Mouse (Mus musculus) megakaryocyte, embryonic 14.5 days (primary cell): ENCODE measurements around the gene Mcur1. TPM values are rescaled to one million over a fixed set of nuclear protein-coding genes. Genes with fewer than 3 reads are reported as not detected.

Experiments used
- H3K27me3 ChIP-seq: replicated peaks from 2 replicates; pipeline ENCODE3; 2012; ENCODE audit warnings: inconsistent platforms
- H3K36me3 ChIP-seq: replicated peaks from 2 replicates; pipeline ENCODE3; 2012; ENCODE audit warnings: low read length, inconsistent platforms, mixed read lengths
- H3K4me1 ChIP-seq: 2 replicates; pipeline ENCODE4 v1.6.1; 2012; ENCODE audit warnings: inconsistent platforms
- H3K4me3 ChIP-seq: replicated peaks from 2 replicates; pipeline ENCODE3; 2012; ENCODE audit warnings: moderate library complexity, mild to moderate bottlenecking, inconsistent platforms
- H3K9me3 ChIP-seq: 2 replicates; pipeline ENCODE4 v1.6.1; 2012; ENCODE audit warnings: inconsistent platforms
- FLI1 ChIP-seq: IDR thresholded peaks from 2 replicates; pipeline ENCODE4 v1.6.1; 2012; ENCODE audit warnings: low read length, inconsistent platforms, mixed read lengths
- GATA1 ChIP-seq: IDR thresholded peaks from 3 replicates; pipeline ENCODE4 v1.6.1; 2012; ENCODE audit warnings: mixed read lengths, low read length, inconsistent platforms, borderline replicate concordance
- polyA plus RNA-seq: library from polyadenylated mRNA; stranded (reverse); fragments of >175 nt; gene quantifications from 2 replicates; pipeline ENCODE4 v1.2.3, GENCODE M21; 2012; ENCODE audit warnings: low replicate concordance; ENCODE audit not compliant: insufficient read depth

The Mcur1 gene
- polyA plus RNA-seq, 1 experiment, result 7.8 TPM

DNA sequence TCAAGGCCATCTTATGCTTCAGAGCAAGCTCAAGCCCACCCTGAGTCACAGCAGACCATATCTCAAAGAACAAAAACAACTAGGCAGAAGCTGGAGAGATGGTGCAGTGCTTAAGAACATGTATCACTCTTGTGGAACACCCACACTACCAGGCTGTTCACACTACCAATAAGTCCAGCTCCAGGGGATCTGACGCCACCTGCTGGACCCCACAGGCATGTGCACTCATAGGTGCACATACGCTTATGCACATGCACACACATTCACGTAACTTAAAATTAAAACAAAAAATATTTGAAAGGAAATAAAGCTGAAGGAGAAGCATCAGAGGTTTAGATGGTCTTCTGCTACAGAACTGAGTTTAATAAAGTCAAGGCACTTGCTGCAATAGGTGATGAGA lies 62.2 kb downstream of the Mcur1 start:
- peaks cover 12% of the 10 kb centered on the region; the same call in 1 of the 2 replicates for H3K9me3 ChIP-seq
- peaks cover 2% of the 10 kb centered on the region for H3K36me3 ChIP-seq
- H3K4me3 ChIP-seq, result no peak overlapping the region
- TF ChIP-seq FLI1 (no peak), GATA1 (no peak)
- no peaks in the 10 kb centered on the region for H3K27me3 ChIP-seq
- H3K4me1 ChIP-seq, result peaks cover 27% of the 10 kb centered on the region

DNA sequence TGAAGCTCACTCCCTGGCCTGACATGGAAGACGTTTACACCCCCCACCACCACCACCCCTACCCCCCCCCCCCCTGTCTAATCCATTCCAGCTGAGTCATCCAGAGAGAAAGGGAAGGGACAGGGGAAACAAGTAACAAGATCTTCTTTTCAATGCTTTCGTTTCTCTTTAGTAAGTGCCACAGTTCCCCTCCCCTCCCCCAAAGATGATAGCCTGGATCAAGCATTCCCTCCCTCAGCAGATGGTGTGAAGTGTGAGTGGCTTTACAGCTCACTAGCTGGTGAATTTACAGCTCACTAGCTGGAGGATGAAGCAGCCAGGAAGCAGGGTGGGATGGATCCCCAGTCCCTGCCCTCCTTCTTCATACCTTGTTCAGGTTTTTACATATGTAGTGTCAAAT lies 63.3 kb downstream of the Mcur1 start:
- Histone ChIP-seq H3K36me3 (peaks cover under 1% of the 10 kb centered on the region), H3K4me1 (peaks cover 37% of the 10 kb centered on the region), H3K27me3 (no peaks in the 10 kb centered on the region), H3K9me3 (peaks cover 10% of the 10 kb centered on the region; the same call in 1 of the 2 replicates), H3K4me3 (peak overlapping the region; percentile 48)
- TF ChIP-seq GATA1 (no peak), FLI1 (no peak)

DNA sequence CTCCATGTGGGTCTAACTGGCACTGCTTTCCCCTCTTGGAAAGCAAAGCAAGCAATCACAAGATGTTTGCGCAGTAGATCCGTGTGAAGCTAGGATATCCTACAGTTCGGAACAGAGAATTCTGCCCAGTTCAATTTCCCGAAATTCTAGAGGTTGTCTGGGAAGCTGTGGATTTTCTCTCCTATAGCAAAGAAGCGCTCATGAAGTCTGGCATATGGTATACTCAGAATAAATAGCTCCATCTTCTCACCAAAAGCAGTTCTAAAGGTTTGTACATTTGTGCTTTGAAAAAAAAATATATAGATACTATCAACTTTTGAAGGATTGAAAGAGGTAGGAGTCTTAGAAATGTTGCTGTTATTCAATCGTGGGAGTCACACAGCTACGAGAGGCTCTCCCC lies 64.3 kb downstream of the Mcur1 start:
- TF ChIP-seq FLI1, result no peak
- H3K4me1 ChIP-seq, result peaks cover 46% of the 10 kb centered on the region

DNA sequence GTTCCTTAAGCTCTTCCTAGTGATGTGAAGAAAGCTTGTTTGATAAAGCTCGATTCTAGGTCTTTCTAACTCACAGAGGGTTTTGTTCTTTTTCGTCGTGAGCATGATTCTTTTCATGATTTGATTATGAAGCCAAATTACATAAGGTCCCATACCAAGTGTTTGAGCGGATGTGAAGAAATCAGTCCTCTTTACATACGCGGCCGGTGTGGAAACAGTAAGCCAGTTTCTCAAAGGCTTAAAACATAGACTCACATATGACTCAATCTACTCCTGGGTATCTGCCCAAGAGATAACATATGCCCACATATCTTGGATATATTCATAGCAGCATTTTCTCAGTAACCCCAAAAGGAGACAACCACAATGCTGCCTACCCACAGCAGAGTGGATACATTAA lies 66.3 kb downstream of the Mcur1 start:
- Histone ChIP-seq H3K4me1 (peaks cover 46% of the 10 kb centered on the region), H3K4me3 (no peak overlapping the region), H3K9me3 (peaks cover 28% of the 10 kb centered on the region), H3K36me3 (peaks cover 9% of the 10 kb centered on the region), H3K27me3 (no peaks in the 10 kb centered on the region)
- TF ChIP-seq GATA1, result no peak
- no peak for TF ChIP-seq FLI1

More for the DNA sequence above, 64.3 kb downstream of the Mcur1 start:
- H3K4me3 ChIP-seq, result no peak overlapping the region
- H3K27me3 ChIP-seq, result no peaks in the 10 kb centered on the region
- H3K36me3 ChIP-seq, result peaks cover 3% of the 10 kb centered on the region
- H3K9me3 ChIP-seq, result peaks cover 11% of the 10 kb centered on the region

DNA sequence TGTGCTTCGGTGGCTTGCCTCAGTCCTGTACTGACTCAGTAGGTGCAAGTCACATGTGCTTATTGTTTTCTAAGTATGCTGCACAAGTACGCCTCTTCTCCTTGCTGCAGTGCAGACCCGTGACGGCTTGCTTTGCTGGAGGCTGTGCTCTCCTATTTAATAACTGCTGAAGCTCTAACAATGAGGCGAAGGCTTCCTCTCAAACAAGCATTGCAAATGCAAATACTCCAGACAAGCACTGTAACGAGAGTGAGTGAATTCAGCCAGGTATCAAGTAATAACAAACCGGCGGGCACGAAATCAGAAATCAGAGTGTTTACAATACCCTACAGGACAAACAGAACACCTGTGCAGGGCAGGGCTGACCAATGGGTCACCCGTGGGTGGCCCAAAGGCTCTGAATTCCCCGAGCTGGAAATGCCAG lies 66.9 kb downstream of the Mcur1 start:
- peaks cover 9% of the 10 kb centered on the region for H3K36me3 ChIP-seq
- H3K4me1 ChIP-seq, result peaks cover 50% of the 10 kb centered on the region
- H3K4me3 ChIP-seq, result no peak overlapping the region
- TF ChIP-seq GATA1 (no peak), FLI1 (no peak)
- H3K9me3 ChIP-seq, result peaks cover 30% of the 10 kb centered on the region
- no peaks in the 10 kb centered on the region for H3K27me3 ChIP-seq

Other genes starting within 250 kb of the Mcur1 start
- 9.0 and 15.9 TPM in 2 replicates for gene Sirt5, start 194.7 kb downstream of the Mcur1 start, polyA plus RNA-seq
- 91.2 and 260 TPM in 2 replicates for gene Nol7, start 161.8 kb downstream of the Mcur1 start, polyA plus RNA-seq
- gene Ranbp9, start 78.9 kb downstream of the Mcur1 start, polyA plus RNA-seq, result 15.7 and 40.8 TPM in 2 replicates
- gene Rnf182, start 55.5 kb upstream of the Mcur1 start, polyA plus RNA-seq, result not detected in 2 replicates
- 2.3 and 4.4 TPM in 2 replicates for gene Cd83, start 224.6 kb upstream of the Mcur1 start, polyA plus RNA-seq